In genomic region chr2:174477543-174478319, GRCm38 (mm10) we compare ENCODE assay signal across 15 mouse cellular contexts. TPM values are rescaled to one million over a fixed set of nuclear protein-coding genes. Genes with fewer than 3 reads are reported as not detected.
"Had no signal": no experiment of that assay in that cellular context is flagged by ENCODE, and none has a peak within 500 bp of the region (broad histone marks: within the 10 kb centered on the region; RNA-seq: fewer than 3 reads in every experiment).

No protein-coding gene starts in this region.

- H3K9ac ChIP-seq: limb, embryonic 12.5 days; liver, embryonic 14.5 days had no signal

- H3K27me3 ChIP-seq: limb, embryonic 12.5 days had no signal

- ATAC-seq: hindbrain, postnatal 0 days; midbrain, embryonic 16.5 days had no signal

- H3K4me3 ChIP-seq: layer of hippocampus, adult 2 months; limb, embryonic 12.5 days; midbrain, embryonic 10.5 days had no signal

- H3K27ac ChIP-seq: hindbrain, postnatal 0 days; kidney, postnatal 0 days; layer of hippocampus, adult 2 months; limb, embryonic 12.5 days; liver, embryonic 14.5 days; midbrain, embryonic 10.5 days had no signal

- H3K4me2 ChIP-seq: limb, embryonic 12.5 days had no signal

- H3K9me3 ChIP-seq: limb, embryonic 12.5 days; midbrain, embryonic 10.5 days had no signal

- H3K36me3 ChIP-seq: limb, embryonic 12.5 days; midbrain, embryonic 10.5 days had no signal

- DNase-seq: kidney, adult 11 months; kidney, adult 9 months; kidney, postnatal 36 days; liver; lung, adult 18-20 months; right cerebral cortex, adult 18-20 months; right cerebral cortex, postnatal 25 days had no signal

RNA-seq across cellular contexts. Expression of gene Tubb1, which starts 27.2 kb away (rescaled TPM):
- total RNA-seq: layer of hippocampus, adult 2 months; layer of hippocampus, postnatal 10 days had no signal
- polyA plus RNA-seq: hindbrain, postnatal 0 days had no signal
